Mouse (Mus musculus): ENCODE results near the gene Scgb1c1.

DNA sequence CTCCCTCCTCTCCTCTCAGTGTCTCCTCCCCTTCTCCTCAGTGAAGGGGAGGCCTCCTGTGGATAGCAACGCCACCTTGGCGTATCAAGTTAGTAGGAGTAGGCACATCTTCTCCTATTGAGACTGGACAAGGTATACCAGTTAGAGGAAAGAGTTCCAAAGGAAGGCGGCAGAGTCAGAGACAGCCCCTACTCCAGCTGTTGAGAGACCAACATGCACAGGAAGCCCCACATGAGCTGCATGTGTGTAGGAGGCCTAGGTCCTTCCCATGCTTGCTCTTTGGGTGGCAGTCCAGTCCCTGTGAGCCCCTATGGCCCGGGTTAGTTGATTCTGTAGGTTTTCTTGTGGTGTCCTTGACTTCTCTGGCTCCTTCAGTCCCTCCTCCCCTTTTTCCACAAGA lies 12.0 kb upstream of the Scgb1c1 start:
- TF ChIP-seq GATA1 (IDR thresholded peaks at IDR 0.05; ENCODE audit: borderline replicate concordance, low read length) (no peak), FLI1 (IDR thresholded peaks at IDR 0.05; ENCODE audit: low read length) (no peak)

Measured in megakaryocyte, embryonic 14.5 days (primary cell).